Mouse (Mus musculus) C2C12 (cell line): ENCODE data around the gene Rxrb.

Experiments used
- CEBPB ChIP-seq: IDR thresholded peaks from one replicate; pipeline ENCODE4 v1.6.1; 2011; ENCODE audit warnings: low read depth, mild to moderate bottlenecking, control low read depth, moderate library complexity
- CTCF ChIP-seq: IDR thresholded peaks from one replicate; pipeline ENCODE4 v1.5.1; 2011; ENCODE audit not compliant: control insufficient read depth, insufficient read depth, insufficient read length
- MAX ChIP-seq: IDR thresholded peaks from one replicate; pipeline ENCODE4 v1.6.1; 2011; ENCODE audit warnings: mild to moderate bottlenecking, control low read depth
- MYOD1 ChIP-seq: IDR thresholded peaks from one replicate; pipeline ENCODE4 v1.6.1; 2011; ENCODE audit warnings: low read depth; ENCODE audit not compliant: control insufficient read depth, insufficient read length
- MYOG ChIP-seq: IDR thresholded peaks from one replicate; pipeline ENCODE4 v1.6.1; 2011; ENCODE audit not compliant: control insufficient read depth, insufficient read length; ENCODE audit errors: extremely low read depth
- USF1 ChIP-seq: IDR thresholded peaks from one replicate; pipeline ENCODE4 v1.6.1; 2011; ENCODE audit warnings: low read depth, mild to moderate bottlenecking, control low read depth, moderate library complexity

GRCm38 (mm10) chr17:34024861-34025755 lies 6.5 kb upstream of the Rxrb start:
- TF ChIP-seq CEBPB, result no peak
- TF ChIP-seq CTCF, result no peak
- TF ChIP-seq MYOG, result no peak
- TF ChIP-seq USF1, result no peak
- no peak for TF ChIP-seq MYOD1
- no peak for TF ChIP-seq MAX
